Mouse (Mus musculus) midbrain, embryonic 16.5 days (tissue): ENCODE measurements at regions not wholly inside any gene's neighbourhood (a gene's known extent, or its start where the extent isn't known, plus 50 kb on each side); places are given as distances from the start of the nearest gene placed in this dataset.

ENCODE experiments used
- ATAC-seq: fragments of 200-750 bp; cut with Nextera tagmentation; 2 replicates; pipeline ENCODE4 v1.8.0; 2017; ENCODE audit warnings: moderate TSS enrichment
- H3K27ac ChIP-seq: fragments of 300-500 bp; sonication (generic); 2 replicates; pipeline ENCODE4 v1.5.1; 2014; ENCODE audit warnings: mild to moderate bottlenecking, low read length, mixed read lengths
- H3K27me3 ChIP-seq: fragments of 300-500 bp; sonication (generic); 2 replicates; pipeline ENCODE4 v1.6.1; 2014; ENCODE audit warnings: low read depth, low read length, mixed read lengths; ENCODE audit not compliant: control insufficient read depth, insufficient read depth
- H3K36me3 ChIP-seq: fragments of 300-500 bp; sonication (generic); 2 replicates; pipeline ENCODE4 v1.6.1; 2014; ENCODE audit warnings: mild to moderate bottlenecking, low read length, moderate library complexity, mixed read lengths; ENCODE audit not compliant: control insufficient read depth, insufficient read depth
- H3K4me1 ChIP-seq: fragments of 300-500 bp; sonication (generic); 2 replicates; pipeline ENCODE4 v1.6.1; 2014; ENCODE audit warnings: mild to moderate bottlenecking, low read length, mixed read lengths; ENCODE audit not compliant: control insufficient read depth, insufficient read depth
- H3K4me2 ChIP-seq: fragments of 300-500 bp; sonication (generic); 2 replicates; pipeline ENCODE4 v1.6.1; 2014; ENCODE audit warnings: mild to moderate bottlenecking, low read length, mixed read lengths
- H3K4me3 ChIP-seq: fragments of 300-500 bp; sonication (generic); 2 replicates; pipeline ENCODE4 v1.5.1; 2014; ENCODE audit warnings: low read depth, mild to moderate bottlenecking, low read length, moderate library complexity, mixed read lengths
- H3K9ac ChIP-seq: fragments of 300-500 bp; sonication (generic); 2 replicates; pipeline ENCODE4 v1.6.1; 2014; ENCODE audit warnings: low read depth, low read length, mixed read lengths
- H3K9me3 ChIP-seq: fragments of 300-500 bp; sonication (generic); replicated peaks from 2 replicates; pipeline ENCODE4 v1.6.1; 2014; ENCODE audit warnings: mild to moderate bottlenecking, low read length, mixed read lengths; ENCODE audit not compliant: control insufficient read depth, poor library complexity, severe bottlenecking
- WGBS: fragments of 180-500 bp; shearing (Covaris S2); extraction: QIAGEN DNeasy Blood & Tissue Kit; methylation state at CpG from one replicate; pipeline ENCODE4 v1.1.7; 2014; 5-methylcytosine and 5-hydroxymethylcytosine counted together

DNA sequence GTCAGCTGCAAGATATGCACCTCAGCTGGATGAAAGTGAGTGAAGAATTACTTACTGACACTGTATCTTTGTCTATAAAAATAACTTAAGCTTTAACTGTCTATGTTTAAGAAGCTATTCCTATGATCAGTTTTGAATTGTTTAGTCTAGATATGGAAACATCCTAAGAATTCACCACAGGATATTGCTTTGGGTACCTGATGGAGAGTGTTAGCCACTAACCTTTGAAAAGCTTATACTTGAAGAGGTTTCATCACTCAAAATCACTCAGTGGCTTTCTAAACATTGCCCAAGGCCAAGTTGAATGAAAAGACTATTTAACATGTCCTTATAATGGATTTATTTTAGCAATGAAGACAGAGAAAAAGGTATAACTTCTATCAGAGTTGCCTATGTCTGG is 111.6 kb upstream of the Kcnab1 start:
- Histone ChIP-seq H3K36me3 (no peaks in the 10 kb centered on the region), H3K9me3 (no peaks in the 10 kb centered on the region), H3K4me3 (no peak overlapping the region), H3K27ac (no peak overlapping the region), H3K4me2 (no peak overlapping the region), H3K9ac (no peak overlapping the region), H3K4me1 (no peaks in the 10 kb centered on the region), H3K27me3 (no peaks in the 10 kb centered on the region)
- ATAC-seq: no peak

DNA sequence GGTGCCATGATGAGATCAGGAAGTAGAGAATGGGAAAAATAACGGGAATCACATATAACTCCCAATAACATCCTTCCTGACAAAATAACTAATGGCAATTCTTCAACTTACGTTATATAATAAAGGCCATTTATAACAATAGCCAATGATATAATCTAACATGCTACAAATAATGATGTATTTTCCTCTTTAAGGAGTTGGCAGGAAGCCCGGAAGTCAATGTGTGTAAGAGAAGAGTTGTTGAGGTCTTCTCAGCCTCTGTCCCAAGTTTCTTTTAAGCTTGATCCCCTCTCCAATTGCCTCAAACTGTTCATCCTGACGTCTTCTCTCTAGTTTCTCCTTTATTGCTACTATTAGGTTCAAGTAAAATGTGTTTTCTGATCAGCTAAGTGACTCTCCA is 108.1 kb upstream of the Kcnab1 start:
- 86% methylated on average over 4 of the region's 4 CpGs for WGBS
- ATAC-seq: no peak
- Histone ChIP-seq H3K4me2 (no peak overlapping the region), H3K4me3 (no peak overlapping the region), H3K27me3 (no peaks in the 10 kb centered on the region), H3K36me3 (no peaks in the 10 kb centered on the region), H3K4me1 (no peaks in the 10 kb centered on the region), H3K9me3 (no peaks in the 10 kb centered on the region), H3K9ac (no peak overlapping the region), H3K27ac (no peak overlapping the region)

DNA sequence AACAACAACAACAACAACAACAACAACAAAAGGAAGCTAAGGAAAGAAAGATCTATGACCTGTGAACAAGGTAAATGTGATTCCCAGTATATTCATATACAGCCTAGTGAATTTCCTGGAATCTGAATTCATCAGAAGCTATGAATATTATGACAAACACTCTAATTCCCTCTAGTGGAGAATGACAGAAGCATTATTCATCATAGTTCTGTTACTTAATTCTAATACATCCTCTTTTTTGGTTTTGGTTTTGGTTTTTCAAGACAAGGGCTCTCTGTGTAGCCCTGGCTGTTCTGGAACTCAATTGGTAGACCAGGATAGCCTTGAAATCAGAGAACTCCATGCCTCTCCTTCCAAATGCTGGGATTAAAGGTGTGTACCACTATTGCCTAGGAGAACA is 106.6 kb upstream of the Kcnab1 start:
- no peak overlapping the region for H3K9ac ChIP-seq
- H3K4me3 ChIP-seq: no peak overlapping the region
- ATAC-seq: no peak
- H3K4me2 ChIP-seq: no peak overlapping the region
- H3K27me3 ChIP-seq: no peaks in the 10 kb centered on the region
- H3K27ac ChIP-seq: no peak overlapping the region
- H3K9me3 ChIP-seq: no peaks in the 10 kb centered on the region
- H3K4me1 ChIP-seq: no peaks in the 10 kb centered on the region
- H3K36me3 ChIP-seq: no peaks in the 10 kb centered on the region

DNA sequence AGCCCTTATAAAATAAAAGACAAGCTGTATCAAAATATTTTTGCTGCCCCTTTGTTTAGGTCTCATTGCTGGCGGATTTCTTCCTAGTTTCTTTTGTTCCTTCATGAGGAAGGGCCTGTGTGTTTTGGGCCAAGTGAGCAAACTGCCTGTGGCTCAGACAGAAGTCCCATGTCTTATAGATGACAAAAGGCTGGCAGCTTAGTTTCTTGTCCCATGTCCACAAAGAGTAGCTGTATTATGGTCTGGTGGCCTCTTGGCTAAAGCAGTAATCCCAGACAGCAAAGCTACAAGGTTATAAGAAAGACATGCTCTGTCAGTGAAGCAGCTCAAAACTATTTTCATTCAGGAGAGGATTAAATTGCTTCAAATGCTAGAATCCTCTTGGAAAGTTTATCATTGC is 103.1 kb upstream of the Kcnab1 start:
- Histone ChIP-seq H3K36me3 (no peaks in the 10 kb centered on the region), H3K27me3 (no peaks in the 10 kb centered on the region), H3K4me2 (no peak overlapping the region), H3K4me1 (no peaks in the 10 kb centered on the region), H3K27ac (no peak overlapping the region), H3K9me3 (no peaks in the 10 kb centered on the region), H3K4me3 (no peak overlapping the region), H3K9ac (no peak overlapping the region)
- no peak for ATAC-seq
- 49% methylated on average over 1 of the region's 1 CpGs for WGBS

DNA sequence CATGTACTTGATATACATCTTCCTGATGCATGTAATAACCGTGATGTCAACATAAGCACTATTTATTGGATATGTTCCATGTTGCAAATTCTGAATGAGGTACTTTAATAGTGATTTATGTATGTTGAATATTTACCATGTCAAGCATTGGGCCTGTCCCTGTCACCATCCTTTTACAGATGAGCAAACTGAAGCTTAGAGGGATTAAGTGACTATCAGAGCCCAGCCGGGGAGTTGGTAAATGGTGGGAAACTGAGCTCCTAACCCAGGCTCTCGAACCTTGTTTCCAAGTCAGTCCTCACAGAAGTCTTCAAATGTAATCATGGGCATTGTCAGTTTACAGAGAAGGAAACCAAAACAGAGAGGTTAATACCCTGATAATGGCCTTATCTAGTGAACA is 102.6 kb upstream of the Kcnab1 start:
- Histone ChIP-seq H3K9ac (no peak overlapping the region), H3K36me3 (no peaks in the 10 kb centered on the region), H3K4me1 (no peaks in the 10 kb centered on the region), H3K4me2 (no peak overlapping the region), H3K27ac (no peak overlapping the region), H3K27me3 (no peaks in the 10 kb centered on the region), H3K9me3 (no peaks in the 10 kb centered on the region), H3K4me3 (no peak overlapping the region)
- no peak for ATAC-seq
- WGBS: 53% methylated on average over 3 of the region's 3 CpGs

DNA sequence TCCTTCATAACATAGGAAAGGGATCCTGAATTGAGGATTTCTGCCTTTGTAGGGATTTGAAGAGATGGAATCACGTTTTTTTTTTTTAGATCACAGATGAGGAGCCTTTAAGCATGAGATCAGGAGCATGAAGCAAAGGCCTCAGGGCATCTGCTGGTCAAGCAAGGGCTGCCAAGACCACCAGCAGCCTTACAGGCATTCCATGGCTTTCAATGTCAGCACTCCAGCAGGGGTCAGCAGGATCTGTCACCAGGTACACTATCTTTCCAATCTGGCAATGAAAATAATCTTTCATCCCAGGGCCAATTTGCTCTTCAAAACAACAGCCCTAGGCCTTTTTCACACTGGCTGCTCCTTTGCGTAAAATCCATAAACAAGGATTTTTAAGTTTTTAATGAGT is 85.3 kb upstream of the Kcnab1 start:
- H3K27ac ChIP-seq: no peak overlapping the region
- H3K4me1 ChIP-seq: no peaks in the 10 kb centered on the region
- 69% methylated on average over 2 of the region's 2 CpGs for WGBS
- no peak overlapping the region for H3K4me2 ChIP-seq
- ATAC-seq: no peak
- no peak overlapping the region for H3K4me3 ChIP-seq
- no peaks in the 10 kb centered on the region for H3K36me3 ChIP-seq
- H3K9ac ChIP-seq: no peak overlapping the region
- H3K27me3 ChIP-seq: no peaks in the 10 kb centered on the region
- H3K9me3 ChIP-seq: no peaks in the 10 kb centered on the region

DNA sequence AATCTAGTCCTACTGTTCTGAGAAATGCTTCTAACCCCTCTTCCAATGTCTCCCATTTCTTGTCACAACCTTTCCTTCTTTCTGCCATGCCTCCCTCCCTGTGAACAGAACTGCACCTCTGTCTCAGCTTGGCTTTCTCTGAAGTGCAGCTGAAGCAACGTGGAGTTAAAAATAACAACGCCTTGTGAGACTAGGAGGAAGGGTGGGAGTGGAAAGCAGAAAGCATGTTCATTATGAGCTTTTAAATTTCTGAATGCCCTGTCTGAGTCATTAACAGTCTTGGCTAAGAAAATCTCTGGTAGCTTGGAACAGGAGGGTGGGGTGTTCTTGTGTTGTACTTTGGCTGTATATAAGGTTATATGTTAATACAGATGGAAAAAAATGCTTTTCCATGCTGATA is 71.6 kb upstream of the Kcnab1 start:
- Histone ChIP-seq H3K4me1 (no peaks in the 10 kb centered on the region), H3K9ac (no peak overlapping the region), H3K36me3 (no peaks in the 10 kb centered on the region), H3K27me3 (no peaks in the 10 kb centered on the region), H3K4me3 (no peak overlapping the region), H3K27ac (no peak overlapping the region), H3K9me3 (no peaks in the 10 kb centered on the region), H3K4me2 (no peak overlapping the region)
- no peak for ATAC-seq
- WGBS: 88% methylated on average over 2 of the region's 2 CpGs

DNA sequence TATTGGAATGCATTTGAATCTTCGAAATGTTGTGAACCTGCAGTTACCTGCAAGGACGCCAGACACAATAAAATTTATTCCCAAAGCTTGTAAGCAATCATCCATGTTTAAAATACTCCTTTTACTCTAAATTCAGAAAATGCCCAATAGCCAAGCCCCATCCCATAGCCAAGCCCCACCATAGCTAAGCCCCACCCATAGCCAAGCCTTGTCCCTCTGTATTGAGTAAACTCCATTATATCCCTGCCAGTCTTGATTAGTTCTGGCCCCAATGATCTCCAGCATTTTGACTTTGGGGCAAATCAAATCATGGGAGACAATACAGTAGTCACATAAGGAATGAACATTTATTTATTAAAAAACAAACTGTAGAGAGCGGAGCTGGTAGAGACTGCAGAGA is 61.3 kb upstream of the Kcnab1 start:
- H3K9ac ChIP-seq: no peak overlapping the region
- H3K27ac ChIP-seq: no peak overlapping the region
- no peak overlapping the region for H3K4me2 ChIP-seq
- 73% methylated on average over 3 of the region's 3 CpGs for WGBS
- H3K4me3 ChIP-seq: no peak overlapping the region
- H3K27me3 ChIP-seq: no peaks in the 10 kb centered on the region
- ATAC-seq: no peak
- H3K4me1 ChIP-seq: peaks cover 2% of the 10 kb centered on the region; the same call in 1 of the 2 replicates
- H3K36me3 ChIP-seq: no peaks in the 10 kb centered on the region
- no peaks in the 10 kb centered on the region for H3K9me3 ChIP-seq

DNA sequence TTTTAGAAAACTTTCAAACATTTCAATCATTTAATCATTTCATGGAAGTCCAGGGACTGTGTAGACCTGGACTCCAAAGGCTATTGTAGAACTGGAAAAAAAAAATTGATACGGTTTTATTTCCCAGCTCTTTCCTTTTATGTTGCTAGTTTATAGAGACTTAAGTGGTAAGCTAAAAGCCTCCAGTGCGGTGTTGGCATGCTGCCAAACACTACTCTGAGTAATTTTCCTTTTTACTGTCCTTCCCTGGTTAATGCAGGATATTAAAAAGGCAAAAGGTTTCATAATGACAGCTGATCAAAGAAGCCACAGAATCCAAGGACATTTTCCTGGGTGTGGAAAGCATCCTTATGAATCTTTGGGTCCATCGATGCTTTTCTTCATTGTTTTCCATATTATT is 53.8 kb upstream of the Kcnab1 start:
- 31% methylated on average over 3 of the region's 3 CpGs for WGBS
- Histone ChIP-seq H3K9ac (0 out of 2 replicates have a peak overlapping the region, but pooled peaks have one; percentile 3), H3K4me3 (no peak overlapping the region), H3K4me2 (no peak overlapping the region), H3K9me3 (no peaks in the 10 kb centered on the region), H3K36me3 (no peaks in the 10 kb centered on the region), H3K4me1 (0 out of 2 replicates have a peak, but pooled peaks cover 4% of the 10 kb centered on the region), H3K27me3 (no peaks in the 10 kb centered on the region), H3K27ac (no peak overlapping the region)
- ATAC-seq: peak; percentile 45; the same call in 1 of the 2 replicates
